Mouse (Mus musculus) cerebellum, adult 2 months (tissue): ENCODE measurements around the gene Dnlz. TPM values are rescaled to one million over a fixed set of nuclear protein-coding genes. Genes with fewer than 3 reads are reported as not detected.

Experiments
- DNase-seq, 2 experiments: peaks; one replicate each; pipeline ENCODE4 v3.0.0; 2021
- H3K27ac ChIP-seq: fragments of 200-500 bp; 2 replicates; pipeline ENCODE4 v1.5.1; 2012; ENCODE audit warnings: low read length, control low read depth, inconsistent platforms; ENCODE audit not compliant: insufficient read depth
- H3K27me3 ChIP-seq: fragments of 200-500 bp; 2 replicates; pipeline ENCODE4 v1.6.1; 2012; ENCODE audit warnings: inconsistent platforms, mild to moderate bottlenecking, low read length, moderate library complexity; ENCODE audit not compliant: control insufficient read depth, insufficient read depth
- H3K4me1 ChIP-seq: fragments of 200-500 bp; 2 replicates; pipeline ENCODE4 v1.6.1; 2011; ENCODE audit warnings: low read length; ENCODE audit not compliant: control insufficient read depth, insufficient read depth
- H3K4me3 ChIP-seq: fragments of 200-500 bp; replicated peaks from 2 replicates; pipeline ENCODE3; 2011; ENCODE audit warnings: mild to moderate bottlenecking, low read depth, low read length, control low read depth; ENCODE audit not compliant: insufficient read depth
- CTCF ChIP-seq: fragments of 200-500 bp; IDR thresholded peaks from 2 replicates; pipeline ENCODE4 v1.5.1; 2011; ENCODE audit warnings: low read depth, mild to moderate bottlenecking, control low read depth, low read length, moderate library complexity, borderline replicate concordance; ENCODE audit not compliant: insufficient read depth
- POLR2A ChIP-seq: fragments of 200-500 bp; IDR thresholded peaks from 2 replicates; pipeline ENCODE4 v1.6.1; 2011; ENCODE audit warnings: low read length, control low read depth, borderline replicate concordance; ENCODE audit not compliant: insufficient read depth
- WGBS: fragments of 180-500 bp; shearing (Covaris S2); methylation state at CpG from one replicate; pipeline ENCODE4 v1.1.7; 2018; 5-methylcytosine and 5-hydroxymethylcytosine counted together
- polyA plus RNA-seq: library from polyadenylated mRNA; depleted of rRNA; stranded (reverse); fragments of >200 nt; gene quantifications from 2 replicates; pipeline ENCODE4 v1.2.3, GENCODE M21; 2012; rRNA removed

Gene Dnlz
- polyA plus RNA-seq: 32.6 and 34.9 TPM in 2 replicates

GRCm38 (mm10) chr2:26351358-26352290 lies at the start of gene Dnlz:
Gene Dnlz (minus strand): TSS chr2:26352110.
- H3K27ac ChIP-seq: peak within 1 kb of the TSS; percentile 77
- peak; percentile 94 to 96 for DNase-seq
- TF ChIP-seq POLR2A (peak; percentile 41; the same call in 1 of the 2 replicates), CTCF (peak; percentile 60; the same call in 1 of the 2 replicates)
- H3K4me3 ChIP-seq: peak within 1 kb of the TSS; percentile 82
- no peaks in the 10 kb centered on the region for H3K27me3 ChIP-seq
- peaks cover 27% of the 10 kb centered on the region for H3K4me1 ChIP-seq
- WGBS: under 1% methylated on average over 62 of the region's 62 CpGs

GRCm38 (mm10) chr2:26401023-26401422 lies 49.1 kb upstream of the Dnlz start:
- H3K4me1 ChIP-seq: peaks cover 37% of the 10 kb centered on the region
- no peak overlapping the region for H3K27ac ChIP-seq
- no peaks in the 10 kb centered on the region for H3K27me3 ChIP-seq
- TF ChIP-seq POLR2A: no peak
- TF ChIP-seq CTCF: no peak
- DNase-seq: no peak
- 87% methylated on average over 4 of the region's 4 CpGs for WGBS
- no peak overlapping the region for H3K4me3 ChIP-seq

GRCm38 (mm10) chr2:26400296-26400695 lies 48.4 kb upstream of the Dnlz start:
- Histone ChIP-seq H3K27me3 (no peaks in the 10 kb centered on the region), H3K4me3 (no peak overlapping the region), H3K27ac (no peak overlapping the region), H3K4me1 (peaks cover 34% of the 10 kb centered on the region)
- 89% methylated on average over 5 of the region's 5 CpGs for WGBS
- DNase-seq: no peak
- TF ChIP-seq CTCF (no peak), POLR2A (no peak)

GRCm38 (mm10) chr2:26399647-26400046 lies 47.7 kb upstream of the Dnlz start:
- Histone ChIP-seq H3K27me3 (no peaks in the 10 kb centered on the region), H3K27ac (no peak overlapping the region), H3K4me3 (no peak overlapping the region), H3K4me1 (peaks cover 29% of the 10 kb centered on the region)
- WGBS: 38% methylated on average over 5 of the region's 5 CpGs
- DNase-seq: no peak
- TF ChIP-seq CTCF (no peak), POLR2A (no peak)

- Histone ChIP-seq H3K27me3 (no peaks in the 10 kb centered on the region), H3K27ac (no peak overlapping the region), H3K4me1 (peaks cover 28% of the 10 kb centered on the region), H3K4me3 (no peak overlapping the region)
- WGBS: 70% methylated on average over 8 of the region's 8 CpGs
- no peak for DNase-seq
- TF ChIP-seq POLR2A (no peak), CTCF (no peak)
These were observed 47.1 kb upstream of the Dnlz start for GRCm38 (mm10) chr2:26398978-26399377.

GRCm38 (mm10) chr2:26391617-26392016 lies 39.7 kb upstream of the Dnlz start:
- 76% methylated on average over 6 of the region's 6 CpGs for WGBS
- peaks cover 19% of the 10 kb centered on the region for H3K4me1 ChIP-seq
- no peaks in the 10 kb centered on the region for H3K27me3 ChIP-seq
- DNase-seq: no peak
- no peak overlapping the region for H3K27ac ChIP-seq
- TF ChIP-seq CTCF (no peak), POLR2A (no peak)
- no peak overlapping the region for H3K4me3 ChIP-seq

- DNase-seq: no peak
- Histone ChIP-seq H3K27ac (no peak overlapping the region), H3K4me3 (no peak overlapping the region), H3K27me3 (no peaks in the 10 kb centered on the region), H3K4me1 (peaks cover 19% of the 10 kb centered on the region)
- WGBS: 62% methylated on average over 3 of the region's 3 CpGs
- TF ChIP-seq CTCF (no peak), POLR2A (no peak)
These were observed 39.0 kb upstream of the Dnlz start for GRCm38 (mm10) chr2:26390954-26391353.

- TF ChIP-seq CTCF (no peak), POLR2A (peak; percentile 84)
- peak; percentile 85 to 86 for DNase-seq
These were observed 37.3 kb upstream of the Dnlz start, which contains the start of the genes Entr1 and Pmpca for GRCm38 (mm10) chr2:26389154-26389690. Gene Entr1 (minus strand): TSS chr2:26389316. Gene Pmpca (plus strand): TSS chr2:26389339.

More at GRCm38 (mm10) chr2:26389154-26389690, 37.3 kb upstream of the Dnlz start, which contains the start of the genes Entr1 and Pmpca:
- WGBS: under 1% methylated on average over 60 of the region's 60 CpGs
- no peaks in the 10 kb centered on the region for H3K27me3 ChIP-seq
- peak within 1 kb of the TSS; percentile 42; the same call in 1 of the 2 replicates for H3K27ac ChIP-seq
- H3K4me3 ChIP-seq: peak within 1 kb of the TSS; percentile 85
- peaks cover 19% of the 10 kb centered on the region for H3K4me1 ChIP-seq
